Mouse (Mus musculus): ENCODE results near the gene Pik3cg. TPM values are rescaled to one million over a fixed set of nuclear protein-coding genes. Genes with fewer than 3 reads are reported as not detected.

Pik3cg gene
- polyA plus RNA-seq, 1 experiment from 2014 or later, result 3.2 TPM

GRCm38 (mm10) chr12:32182632-32183419 lies 25.6 kb downstream of the Pik3cg start:
- Histone ChIP-seq H3K27me3 (no peaks in the 10 kb centered on the region), H3K4me3 (replicated peaks) (no peak overlapping the region), H3K9ac (no peak overlapping the region), H3K27ac (no peak overlapping the region), H3K9me3 (replicated peaks) (no peaks in the 10 kb centered on the region), H3K36me3 (no peaks in the 10 kb centered on the region), H3K4me1 (replicated peaks) (peaks cover 6% of the 10 kb centered on the region), H3K4me2 (no peak overlapping the region)
- DNase-seq (no peak), ATAC-seq (ENCODE audit: low read depth) (no peak)
- 73% methylated on average over 15 of the region's 15 CpGs for WGBS (ENCODE audit: insufficient replicate concordance)

- Histone ChIP-seq H3K4me3 (replicated peaks) (no peak overlapping the region), H3K9me3 (replicated peaks) (no peaks in the 10 kb centered on the region), H3K4me1 (replicated peaks) (0 out of 2 replicates have a peak, but pooled peaks cover 1% of the 10 kb centered on the region), H3K4me2 (no peak overlapping the region), H3K27me3 (no peaks in the 10 kb centered on the region), H3K36me3 (no peaks in the 10 kb centered on the region), H3K9ac (no peak overlapping the region), H3K27ac (no peak overlapping the region)
- 65% methylated on average over 4 of the region's 4 CpGs for whole genome bisulfite sequencing (ENCODE audit: insufficient replicate concordance)
- DNase-seq, result no peak
- no peak for ATAC-seq (ENCODE audit: low read depth)
These were observed 26.6 kb downstream of the Pik3cg start for GRCm38 (mm10) chr12:32181885-32182284.

GRCm38 (mm10) chr12:32174437-32174836 lies 34.0 kb downstream of the Pik3cg start:
- no peaks in the 10 kb centered on the region for H3K27me3 ChIP-seq
- WGBS (ENCODE audit: insufficient replicate concordance), result 79% methylated on average over 6 of the region's 6 CpGs
- H3K36me3 ChIP-seq, result no peaks in the 10 kb centered on the region

GRCm38 (mm10) chr12:32172826-32173225 lies 35.6 kb downstream of the Pik3cg start:
- ATAC-seq (ENCODE audit: low read depth) (no peak), DNase-seq (no peak)
- Histone ChIP-seq H3K27ac (no peak overlapping the region), H3K9me3 (replicated peaks) (no peaks in the 10 kb centered on the region), H3K4me3 (replicated peaks) (no peak overlapping the region), H3K36me3 (no peaks in the 10 kb centered on the region), H3K9ac (no peak overlapping the region), H3K4me1 (replicated peaks) (no peaks in the 10 kb centered on the region), H3K4me2 (no peak overlapping the region), H3K27me3 (0 out of 2 replicates have a peak, but pooled peaks cover 7% of the 10 kb centered on the region)
- 75% methylated on average over 7 of the region's 7 CpGs for WGBS (ENCODE audit: insufficient replicate concordance)

More at GRCm38 (mm10) chr12:32174437-32174836, 34.0 kb downstream of the Pik3cg start:
- no peak overlapping the region for H3K4me3 ChIP-seq (replicated peaks)
- H3K9me3 ChIP-seq (replicated peaks), result no peaks in the 10 kb centered on the region
- no peak overlapping the region for H3K9ac ChIP-seq
- DNase-seq (no peak), ATAC-seq (ENCODE audit: low read depth) (no peak)
- no peak overlapping the region for H3K4me2 ChIP-seq
- no peaks in the 10 kb centered on the region for H3K4me1 ChIP-seq (replicated peaks)
- no peak overlapping the region for H3K27ac ChIP-seq

GRCm38 (mm10) chr12:32169164-32169563 lies 39.3 kb downstream of the Pik3cg start:
- Histone ChIP-seq H3K36me3 (no peaks in the 10 kb centered on the region), H3K27me3 (0 out of 2 replicates have a peak, but pooled peaks cover 8% of the 10 kb centered on the region), H3K9me3 (replicated peaks) (no peaks in the 10 kb centered on the region), H3K27ac (no peak overlapping the region), H3K9ac (no peak overlapping the region), H3K4me3 (replicated peaks) (no peak overlapping the region), H3K4me2 (no peak overlapping the region), H3K4me1 (replicated peaks) (no peaks in the 10 kb centered on the region)
- no peak for ATAC-seq (ENCODE audit: low read depth)
- 27% methylated on average over 5 of the region's 5 CpGs for WGBS (ENCODE audit: insufficient replicate concordance)
- no peak for DNase-seq

- no peak overlapping the region for H3K4me3 ChIP-seq (replicated peaks)
- no peak overlapping the region for H3K4me2 ChIP-seq
- no peaks in the 10 kb centered on the region for H3K36me3 ChIP-seq
- WGBS (ENCODE audit: insufficient replicate concordance), result 25% methylated on average over 3 of the region's 3 CpGs
- H3K9me3 ChIP-seq (replicated peaks), result no peaks in the 10 kb centered on the region
- 0 out of 2 replicates have a peak, but pooled peaks cover 8% of the 10 kb centered on the region for H3K27me3 ChIP-seq
- ATAC-seq (ENCODE audit: low read depth) (no peak), DNase-seq (no peak)
- no peaks in the 10 kb centered on the region for H3K4me1 ChIP-seq (replicated peaks)
- no peak overlapping the region for H3K27ac ChIP-seq
- H3K9ac ChIP-seq, result no peak overlapping the region
These were observed 39.7 kb downstream of the Pik3cg start for GRCm38 (mm10) chr12:32168751-32169150.

- 24% methylated on average over 2 of the region's 2 CpGs for WGBS (ENCODE audit: insufficient replicate concordance)
- Histone ChIP-seq H3K9ac (no peak overlapping the region), H3K36me3 (no peaks in the 10 kb centered on the region), H3K4me1 (replicated peaks) (no peaks in the 10 kb centered on the region), H3K27me3 (0 out of 2 replicates have a peak, but pooled peaks cover 9% of the 10 kb centered on the region), H3K9me3 (replicated peaks) (no peaks in the 10 kb centered on the region), H3K27ac (no peak overlapping the region), H3K4me3 (replicated peaks) (no peak overlapping the region), H3K4me2 (no peak overlapping the region)
- ATAC-seq (ENCODE audit: low read depth), result no peak
- DNase-seq, result no peak
These were observed 44.8 kb downstream of the Pik3cg start for GRCm38 (mm10) chr12:32163706-32164105.

GRCm38 (mm10) chr12:32158757-32159156 lies 49.7 kb downstream of the Pik3cg start:
- 0 out of 2 replicates have a peak, but pooled peaks cover 2% of the 10 kb centered on the region for H3K27me3 ChIP-seq
- H3K4me2 ChIP-seq, result no peak overlapping the region
- H3K27ac ChIP-seq, result no peak overlapping the region
- no peak overlapping the region for H3K4me3 ChIP-seq (replicated peaks)
- no peaks in the 10 kb centered on the region for H3K4me1 ChIP-seq (replicated peaks)
- no peaks in the 10 kb centered on the region for H3K9me3 ChIP-seq (replicated peaks)
- H3K9ac ChIP-seq, result no peak overlapping the region
- no peaks in the 10 kb centered on the region for H3K36me3 ChIP-seq
- ATAC-seq (ENCODE audit: low read depth) (no peak), DNase-seq (no peak)
- 54% methylated on average over 5 of the region's 5 CpGs for WGBS (ENCODE audit: insufficient replicate concordance)

GRCm38 (mm10) chr12:32146606-32147005 lies 61.9 kb downstream of the Pik3cg start:
- no peaks in the 10 kb centered on the region for H3K9me3 ChIP-seq (replicated peaks)
- 61% methylated on average over 7 of the region's 7 CpGs for WGBS (ENCODE audit: insufficient replicate concordance)
- H3K4me1 ChIP-seq (replicated peaks), result peaks cover 38% of the 10 kb centered on the region
- H3K36me3 ChIP-seq, result no peaks in the 10 kb centered on the region
- H3K27me3 ChIP-seq, result no peaks in the 10 kb centered on the region
- H3K27ac ChIP-seq, result no peak overlapping the region
- H3K9ac ChIP-seq, result no peak overlapping the region
- H3K4me2 ChIP-seq, result no peak overlapping the region
- DNase-seq, result no peak
- ATAC-seq (ENCODE audit: low read depth), result no peak
- H3K4me3 ChIP-seq (replicated peaks), result no peak overlapping the region

- Histone ChIP-seq H3K27ac (no peak overlapping the region; the same call in 1 of the 2 replicates), H3K36me3 (no peaks in the 10 kb centered on the region), H3K4me1 (replicated peaks) (peaks cover 46% of the 10 kb centered on the region), H3K27me3 (no peaks in the 10 kb centered on the region), H3K9me3 (replicated peaks) (no peaks in the 10 kb centered on the region), H3K4me2 (no peak overlapping the region), H3K4me3 (replicated peaks) (no peak overlapping the region), H3K9ac (no peak overlapping the region)
- DNase-seq, result no peak
- WGBS (ENCODE audit: insufficient replicate concordance), result 72% methylated on average over 4 of the region's 4 CpGs
- ATAC-seq (ENCODE audit: low read depth), result no peak
These were observed 62.8 kb downstream of the Pik3cg start for GRCm38 (mm10) chr12:32145651-32146050.

- Histone ChIP-seq H3K4me1 (replicated peaks) (peaks cover 49% of the 10 kb centered on the region), H3K9me3 (replicated peaks) (no peaks in the 10 kb centered on the region), H3K4me3 (replicated peaks) (no peak overlapping the region), H3K9ac (peak overlapping the region; percentile 54; the same call in 1 of the 2 replicates), H3K27ac (peak overlapping the region; percentile 98), H3K4me2 (peak overlapping the region; percentile 17; the same call in 1 of the 2 replicates), H3K27me3 (no peaks in the 10 kb centered on the region), H3K36me3 (no peaks in the 10 kb centered on the region)
- ATAC-seq (ENCODE audit: low read depth), result peak; percentile 35; the same call in 1 of the 2 replicates
- WGBS (ENCODE audit: insufficient replicate concordance), result 2% methylated on average over 5 of the region's 5 CpGs
- DNase-seq, result peak; percentile 77
These were observed 63.9 kb downstream of the Pik3cg start for GRCm38 (mm10) chr12:32144513-32144912.
